Mouse (Mus musculus): ENCODE results near the gene Gna13.
A peak's percentile ranks its signal among the peaks of the same experiment; 100 is the strongest.

The Gna13 gene

DNA sequence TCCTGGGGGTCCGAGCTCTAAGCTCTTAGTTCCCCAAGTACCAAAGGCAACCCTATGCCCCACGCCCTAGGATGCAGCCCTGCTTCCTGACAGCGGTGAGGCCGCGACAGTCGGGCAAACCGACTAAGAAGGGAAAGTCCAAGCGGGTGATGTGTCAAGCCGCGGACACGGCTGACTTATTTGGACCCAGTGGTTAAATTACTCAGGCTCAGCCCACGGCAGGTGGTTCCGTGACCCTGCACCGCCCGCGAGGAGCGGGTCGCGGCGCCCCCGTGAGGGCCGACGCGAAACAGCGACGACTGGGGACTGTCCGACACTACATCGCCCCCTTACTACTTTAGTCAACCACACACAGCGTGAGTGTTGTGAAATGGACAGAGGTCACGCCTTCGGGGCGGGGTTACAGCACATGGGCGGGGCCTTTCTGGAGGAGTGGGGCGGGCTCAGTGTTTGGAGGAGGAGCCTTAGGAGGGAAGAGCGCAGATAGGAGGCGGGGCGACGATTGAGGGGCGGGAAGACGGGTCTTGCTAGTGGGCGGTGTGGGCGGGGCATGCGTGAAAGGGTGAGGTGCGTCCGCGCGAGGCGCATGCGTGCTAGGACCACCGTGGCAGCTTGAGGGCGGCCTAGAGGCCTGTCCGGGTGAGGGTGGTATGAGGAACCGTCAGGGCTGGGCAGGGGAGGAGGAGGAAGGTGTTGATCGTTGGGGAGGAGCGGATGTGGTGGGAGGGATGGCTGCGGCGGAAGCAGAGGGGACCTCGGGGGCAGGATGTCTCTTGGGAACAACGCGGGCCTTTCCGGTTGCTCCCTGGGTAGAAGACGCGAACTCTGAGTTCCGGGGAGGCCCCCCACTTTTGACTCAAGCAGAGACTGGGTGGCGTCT is 63.0 kb downstream of the Gna13 start, which contains the start of gene Amz2:
Amz2 (plus strand) TSS at position 555 of the 880 bp plus-strand sequence.
- peak; percentile 97 for DNase-seq

- DNase-seq, result no peak
These were observed 63.6 kb downstream of the Gna13 start for GRCm38 (mm10) chr11:109426272-109426586.

- DNase-seq, result no peak
These were observed 64.7 kb downstream of the Gna13 start for GRCm38 (mm10) chr11:109427353-109427752.

- DNase-seq, result no peak
These were observed 71.7 kb downstream of the Gna13 start for GRCm38 (mm10) chr11:109434233-109434798.

- no peak for DNase-seq
These were observed 74.3 kb downstream of the Gna13 start for GRCm38 (mm10) chr11:109436889-109437288.

DNA sequence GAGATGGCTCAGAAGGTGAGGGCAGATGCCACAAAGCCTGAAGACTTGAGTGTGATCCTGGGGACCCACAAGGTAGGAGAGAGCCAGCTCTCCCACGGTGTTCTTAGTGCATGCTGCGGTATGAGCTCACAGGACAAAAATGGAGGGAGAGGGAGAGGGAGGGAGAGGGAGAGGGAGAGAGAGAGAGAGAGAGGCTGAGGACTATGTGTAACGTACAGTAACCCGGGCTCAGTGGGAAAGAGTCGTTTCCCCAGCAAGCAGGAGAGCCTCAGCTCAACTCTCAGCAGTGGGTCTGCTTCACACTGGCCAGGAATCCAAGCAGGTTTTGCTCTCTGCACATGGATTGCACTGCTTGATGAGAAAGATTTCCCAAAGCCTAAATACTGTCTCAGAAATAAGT is 76.6 kb downstream of the Gna13 start:
- DNase-seq, result no peak

DNA sequence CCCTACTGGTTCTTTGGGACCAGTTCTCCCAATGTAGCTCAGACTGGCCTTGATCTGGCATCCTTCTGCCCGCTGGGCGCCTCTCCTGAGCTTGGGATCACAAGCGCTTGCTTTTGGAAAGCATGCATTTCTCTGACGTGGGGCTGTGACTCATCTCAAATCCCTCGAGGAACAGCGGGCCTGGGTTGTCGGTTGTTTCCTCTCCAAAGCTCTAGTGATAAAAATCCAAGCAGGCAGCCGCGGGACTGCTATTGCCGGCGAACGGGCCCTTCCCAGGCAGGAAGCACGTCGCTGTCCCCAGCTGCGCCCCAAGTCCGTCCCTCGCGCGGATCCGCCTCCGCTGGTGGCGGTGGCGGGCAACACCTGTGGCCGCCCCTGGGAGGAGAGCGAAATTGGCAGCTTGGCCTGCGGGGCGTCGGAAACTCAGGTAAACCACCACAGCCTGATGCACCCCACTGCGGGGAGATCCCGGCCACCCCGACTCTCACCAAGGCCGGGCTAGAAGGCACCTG is 77.3 kb downstream of the Gna13 start:
- DNase-seq, result peak; percentile 67

GRCm38 (mm10) chr11:109440641-109441040 is 78.0 kb downstream of the Gna13 start:
- DNase-seq, result no peak

GRCm38 (mm10) chr11:109441119-109441518 is 78.5 kb downstream of the Gna13 start:
- DNase-seq, result peak; percentile 19

DNA sequence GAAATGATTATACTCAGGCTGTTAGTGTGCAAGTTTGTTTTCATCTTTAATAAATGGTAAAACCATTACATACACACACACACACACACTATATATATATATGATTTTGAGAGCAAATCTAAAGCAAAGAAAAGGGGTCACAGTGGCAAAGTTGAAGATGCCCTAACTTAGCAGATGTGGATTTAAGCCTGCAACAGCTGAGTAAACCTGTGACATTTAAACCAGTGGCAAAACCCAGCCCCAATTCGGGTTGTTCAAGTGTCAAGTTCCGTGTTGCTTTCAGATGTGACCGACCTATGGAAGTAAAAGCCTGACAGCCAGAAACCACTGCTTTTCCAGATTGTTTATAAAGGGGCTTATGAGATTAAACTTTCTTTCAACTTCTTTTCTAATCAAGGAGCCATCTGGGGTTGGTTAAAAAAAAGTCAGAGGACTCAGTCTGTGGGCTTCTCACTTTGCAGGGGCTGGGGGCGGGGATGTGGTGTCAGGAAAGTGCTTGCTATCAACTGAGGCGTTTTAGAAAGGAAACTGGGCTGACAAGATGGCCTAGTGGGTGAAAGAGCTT is 79.6 kb downstream of the Gna13 start:
- DNase-seq, result no peak

GRCm38 (mm10) chr11:109443468-109444263 is 81.0 kb downstream of the Gna13 start:
- no peak for DNase-seq

- DNase-seq, result peak; percentile 17
These were observed 82.0 kb downstream of the Gna13 start for GRCm38 (mm10) chr11:109444600-109444999.

DNA sequence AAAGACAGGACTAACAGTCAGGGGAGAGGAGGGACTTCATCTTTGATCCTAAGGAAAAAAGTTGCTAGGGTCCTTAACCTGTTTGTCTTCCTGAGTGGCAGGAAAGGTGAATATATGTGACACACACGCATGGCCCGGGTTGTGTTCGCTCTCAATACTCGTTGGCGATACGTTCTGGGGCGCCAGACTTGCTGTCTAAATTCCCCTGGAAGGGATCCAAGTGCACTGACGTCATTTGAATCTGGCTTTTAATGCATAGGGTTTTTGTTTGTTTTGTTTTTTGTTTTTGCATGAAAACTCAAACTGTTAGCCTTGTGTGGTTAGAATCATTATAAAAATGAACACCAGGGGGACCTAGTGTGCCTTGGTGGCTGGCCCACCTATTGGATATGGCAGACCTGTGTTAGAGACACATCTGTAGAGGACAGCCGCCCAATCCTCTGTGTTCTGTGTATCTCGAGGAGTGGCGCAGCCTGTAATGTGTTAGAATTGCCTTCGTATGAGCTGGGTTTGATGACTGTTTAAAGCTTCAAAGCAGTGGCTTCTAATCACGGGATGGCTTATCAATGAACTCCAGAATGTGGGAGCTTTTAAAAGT is 82.9 kb downstream of the Gna13 start:
- no peak for DNase-seq

Data from right cerebral cortex, postnatal 14 days (tissue).